Mouse (Mus musculus) lung, postnatal 0 days (tissue): ENCODE measurements at regions not wholly inside any gene's neighbourhood (a gene's known extent, or its start where the extent isn't known, plus 50 kb on each side); places are given as distances from the start of the nearest gene placed in this dataset.

Source experiments
- CTCF ChIP-seq: IDR thresholded peaks from 2 replicates; pipeline ENCODE4 v1.5.1; 2016; ENCODE audit warnings: antibody characterized with exemption, mild to moderate bottlenecking
- EP300 ChIP-seq: IDR thresholded peaks from 2 replicates; pipeline ENCODE4 v1.6.1; 2016; ENCODE audit warnings: antibody characterized with exemption, mild to moderate bottlenecking, control low read depth

GRCm38 (mm10) chr5:11983452-11983851 is 65.6 kb downstream of the 4933402N22Rik start:
- TF ChIP-seq CTCF (no peak), EP300 (no peak)
